Mouse (Mus musculus): Measurements from ENCODE around the gene Scamp1. TPM values are rescaled to one million over a fixed set of nuclear protein-coding genes. Genes with fewer than 3 reads are reported as not detected.
A peak's percentile ranks its signal among the peaks of the same experiment; 100 is the strongest.

Scamp1 gene
- polyA plus RNA-seq, 1 experiment: 3.2 TPM

- Histone ChIP-seq H3K4me1 (peaks cover 56% of the 10 kb centered on the region), H3K27me3 (replicated peaks) (no peaks in the 10 kb centered on the region), H3K36me3 (replicated peaks; ENCODE audit: low read length) (no peaks in the 10 kb centered on the region), H3K4me3 (replicated peaks) (peak overlapping the region; percentile 98), H3K9me3 (no peaks in the 10 kb centered on the region)
- no peak for TF ChIP-seq GATA1 (IDR thresholded peaks at IDR 0.05; ENCODE audit: borderline replicate concordance, low read length)
- TF ChIP-seq FLI1 (IDR thresholded peaks at IDR 0.05; ENCODE audit: low read length): no peak
These were observed 951 bp downstream of the Scamp1 start for GRCm38 (mm10) chr13:94284543-94285269.

- peaks cover 87% of the 10 kb centered on the region for H3K4me1 ChIP-seq
- no peaks in the 10 kb centered on the region for H3K36me3 ChIP-seq (replicated peaks; ENCODE audit: low read length)
- no peak for TF ChIP-seq GATA1 (IDR thresholded peaks at IDR 0.05; ENCODE audit: borderline replicate concordance, low read length)
- no peak for TF ChIP-seq FLI1 (IDR thresholded peaks at IDR 0.05; ENCODE audit: low read length)
- H3K4me3 ChIP-seq (replicated peaks): no peak overlapping the region
- H3K9me3 ChIP-seq: no peaks in the 10 kb centered on the region
- H3K27me3 ChIP-seq (replicated peaks): no peaks in the 10 kb centered on the region
These were observed 6.2 kb downstream of the Scamp1 start for GRCm38 (mm10) chr13:94279420-94279819.

- Histone ChIP-seq H3K9me3 (no peaks in the 10 kb centered on the region), H3K4me1 (peaks cover 95% of the 10 kb centered on the region), H3K4me3 (replicated peaks) (no peak overlapping the region), H3K36me3 (replicated peaks; ENCODE audit: low read length) (peaks cover 10% of the 10 kb centered on the region), H3K27me3 (replicated peaks) (no peaks in the 10 kb centered on the region)
- no peak for TF ChIP-seq FLI1 (IDR thresholded peaks at IDR 0.05; ENCODE audit: low read length)
These were observed 14.4 kb downstream of the Scamp1 start for GRCm38 (mm10) chr13:94271284-94271683.

- peaks cover 19% of the 10 kb centered on the region for H3K36me3 ChIP-seq (replicated peaks; ENCODE audit: low read length)
- H3K4me1 ChIP-seq: peaks cover 96% of the 10 kb centered on the region
- no peaks in the 10 kb centered on the region for H3K9me3 ChIP-seq
- H3K27me3 ChIP-seq (replicated peaks): no peaks in the 10 kb centered on the region
- peak overlapping the region; percentile 85 for H3K4me3 ChIP-seq (replicated peaks)
- TF ChIP-seq GATA1 (IDR thresholded peaks at IDR 0.05; ENCODE audit: borderline replicate concordance, low read length): peak; percentile 83; the same call in 1 of the 3 replicates
- TF ChIP-seq FLI1 (IDR thresholded peaks at IDR 0.05; ENCODE audit: low read length): no peak
These were observed 17.5 kb downstream of the Scamp1 start for GRCm38 (mm10) chr13:94268201-94268600.

- H3K4me1 ChIP-seq: peaks cover 98% of the 10 kb centered on the region
- TF ChIP-seq FLI1 (IDR thresholded peaks at IDR 0.05; ENCODE audit: low read length) (no peak), GATA1 (IDR thresholded peaks at IDR 0.05; ENCODE audit: borderline replicate concordance, low read length) (no peak)
- no peaks in the 10 kb centered on the region for H3K9me3 ChIP-seq
- peaks cover 19% of the 10 kb centered on the region for H3K36me3 ChIP-seq (replicated peaks; ENCODE audit: low read length)
- no peaks in the 10 kb centered on the region for H3K27me3 ChIP-seq (replicated peaks)
- H3K4me3 ChIP-seq (replicated peaks): peak overlapping the region; percentile 40
These were observed 18.5 kb downstream of the Scamp1 start for GRCm38 (mm10) chr13:94267190-94267589.

GRCm38 (mm10) chr13:94266530-94266929, 19.1 kb downstream of the Scamp1 start:
- TF ChIP-seq FLI1 (IDR thresholded peaks at IDR 0.05; ENCODE audit: low read length): no peak
- no peak; the same call in 2 of the 3 replicates for TF ChIP-seq GATA1 (IDR thresholded peaks at IDR 0.05; ENCODE audit: borderline replicate concordance, low read length)
- H3K27me3 ChIP-seq (replicated peaks): no peaks in the 10 kb centered on the region
- H3K4me1 ChIP-seq: peaks cover 98% of the 10 kb centered on the region
- peaks cover 18% of the 10 kb centered on the region for H3K36me3 ChIP-seq (replicated peaks; ENCODE audit: low read length)
- H3K9me3 ChIP-seq: no peaks in the 10 kb centered on the region
- peak overlapping the region; percentile 19 for H3K4me3 ChIP-seq (replicated peaks)

GRCm38 (mm10) chr13:94265291-94265690, 20.4 kb downstream of the Scamp1 start:
- Histone ChIP-seq H3K36me3 (replicated peaks; ENCODE audit: low read length) (peaks cover 18% of the 10 kb centered on the region), H3K4me1 (peaks cover 100% of the 10 kb centered on the region), H3K4me3 (replicated peaks) (no peak overlapping the region), H3K27me3 (replicated peaks) (no peaks in the 10 kb centered on the region), H3K9me3 (no peaks in the 10 kb centered on the region)
- TF ChIP-seq GATA1 (IDR thresholded peaks at IDR 0.05; ENCODE audit: borderline replicate concordance, low read length) (no peak), FLI1 (IDR thresholded peaks at IDR 0.05; ENCODE audit: low read length) (no peak)

- Histone ChIP-seq H3K27me3 (replicated peaks) (no peaks in the 10 kb centered on the region), H3K4me3 (replicated peaks) (peak overlapping the region; percentile 80), H3K36me3 (replicated peaks; ENCODE audit: low read length) (peaks cover 18% of the 10 kb centered on the region), H3K9me3 (no peaks in the 10 kb centered on the region), H3K4me1 (peaks cover 100% of the 10 kb centered on the region)
- TF ChIP-seq GATA1 (IDR thresholded peaks at IDR 0.05; ENCODE audit: borderline replicate concordance, low read length): no peak; the same call in 2 of the 3 replicates
- no peak for TF ChIP-seq FLI1 (IDR thresholded peaks at IDR 0.05; ENCODE audit: low read length)
These were observed 21.7 kb downstream of the Scamp1 start for GRCm38 (mm10) chr13:94263943-94264342.

GRCm38 (mm10) chr13:94262551-94262950, 23.1 kb downstream of the Scamp1 start:
- no peaks in the 10 kb centered on the region for H3K27me3 ChIP-seq (replicated peaks)
- H3K9me3 ChIP-seq: no peaks in the 10 kb centered on the region
- TF ChIP-seq FLI1 (IDR thresholded peaks at IDR 0.05; ENCODE audit: low read length) (no peak), GATA1 (IDR thresholded peaks at IDR 0.05; ENCODE audit: borderline replicate concordance, low read length) (no peak)
- peaks cover 18% of the 10 kb centered on the region for H3K36me3 ChIP-seq (replicated peaks; ENCODE audit: low read length)
- peaks cover 100% of the 10 kb centered on the region for H3K4me1 ChIP-seq
- peak overlapping the region; percentile 75 for H3K4me3 ChIP-seq (replicated peaks)

GRCm38 (mm10) chr13:94261624-94262023, 24.0 kb downstream of the Scamp1 start:
- TF ChIP-seq GATA1 (IDR thresholded peaks at IDR 0.05; ENCODE audit: borderline replicate concordance, low read length) (no peak), FLI1 (IDR thresholded peaks at IDR 0.05; ENCODE audit: low read length) (no peak)
- Histone ChIP-seq H3K36me3 (replicated peaks; ENCODE audit: low read length) (peaks cover 18% of the 10 kb centered on the region), H3K4me1 (peaks cover 99% of the 10 kb centered on the region), H3K4me3 (replicated peaks) (peak overlapping the region; percentile 39), H3K9me3 (no peaks in the 10 kb centered on the region), H3K27me3 (replicated peaks) (no peaks in the 10 kb centered on the region)
